Mouse (Mus musculus) R1 (cell line): Measurements from ENCODE around the gene Klhl24.
"Not testable (repeated sequence)": the region's sequence is repeated elsewhere in the genome, so short reads cannot be mapped to it uniquely, and the experiment has no call there.

Source experiments
- DNase-seq: peaks from one replicate; pipeline ENCODE4 v3.0.0-alpha.2; 2018; ENCODE audit warnings: low read depth, low spot score

The Klhl24 gene

DNA sequence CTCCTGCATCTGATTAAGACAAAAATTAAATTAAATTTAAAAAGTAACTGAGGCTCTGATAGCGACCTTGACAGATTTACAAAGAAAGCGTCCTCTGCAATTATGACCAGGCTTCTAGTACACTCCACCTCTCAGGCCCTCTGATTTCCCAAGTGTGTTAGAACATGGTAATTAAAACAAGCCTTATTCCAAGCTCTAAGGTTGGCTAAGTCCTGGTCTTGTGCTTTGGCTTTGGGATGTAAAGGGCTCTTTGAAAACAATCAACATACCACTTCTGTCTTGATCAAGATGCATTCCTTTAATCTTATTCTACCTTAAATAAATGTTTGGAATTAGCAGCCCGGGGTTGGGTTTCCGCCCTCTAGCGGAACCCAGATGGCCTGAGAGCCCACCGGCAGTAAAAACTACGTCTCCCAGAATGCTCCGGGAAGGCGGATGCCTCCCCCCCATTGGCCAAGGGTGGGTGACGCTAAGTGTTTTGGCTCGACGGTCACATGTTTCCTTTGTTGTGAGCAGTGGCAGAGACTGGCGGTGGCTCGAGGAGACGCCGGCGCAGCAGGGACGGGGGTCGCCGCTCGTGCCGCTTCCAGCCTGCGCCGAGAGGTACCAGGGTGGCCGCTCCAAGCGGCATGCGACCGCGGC lies at the start of gene Klhl24:
Klhl24 (plus strand) TSS at position 474 of the 642 bp plus-strand sequence.
- peak; percentile 98 for DNase-seq

DNA sequence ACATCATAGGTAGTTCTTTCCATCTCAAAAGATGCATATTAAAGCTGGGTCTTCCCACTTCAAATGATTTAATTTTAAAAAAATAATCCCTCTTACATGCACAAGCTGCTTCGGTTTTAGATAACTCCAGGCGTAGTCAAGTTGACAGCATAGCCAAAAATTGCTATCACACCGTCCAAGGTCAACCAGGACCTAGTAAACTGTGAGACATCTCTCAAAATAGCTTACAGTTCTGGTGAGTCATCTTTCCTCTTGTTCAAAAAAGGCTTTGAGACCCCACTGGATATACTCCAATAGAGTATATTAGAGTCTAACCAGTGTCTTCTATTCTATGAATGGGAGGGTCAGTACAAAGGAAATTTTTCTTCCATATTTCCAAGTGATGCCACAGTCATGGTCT lies 44.7 kb upstream of the Klhl24 start:
- no peak for DNase-seq

DNA sequence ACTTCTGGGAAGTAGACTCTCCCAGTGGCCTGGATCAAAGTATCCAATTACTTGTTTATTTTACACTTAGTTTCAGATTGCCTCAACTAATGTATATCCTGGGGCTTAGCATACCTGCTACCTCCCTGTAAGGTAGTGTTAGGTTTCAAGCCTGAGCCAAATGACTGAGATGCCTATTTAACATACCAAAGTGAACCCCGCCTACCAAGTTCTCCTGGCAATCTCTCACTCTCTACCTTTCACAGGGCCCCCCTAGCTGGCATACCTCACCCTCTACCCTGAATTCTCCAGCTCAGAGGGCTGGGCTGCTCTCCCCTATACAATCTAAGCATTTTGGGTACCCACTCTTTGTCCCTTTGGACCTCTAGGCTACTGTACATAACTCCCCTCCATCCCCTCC lies 24.6 kb upstream of the Klhl24 start:
- DNase-seq, result peak; percentile 36

DNA sequence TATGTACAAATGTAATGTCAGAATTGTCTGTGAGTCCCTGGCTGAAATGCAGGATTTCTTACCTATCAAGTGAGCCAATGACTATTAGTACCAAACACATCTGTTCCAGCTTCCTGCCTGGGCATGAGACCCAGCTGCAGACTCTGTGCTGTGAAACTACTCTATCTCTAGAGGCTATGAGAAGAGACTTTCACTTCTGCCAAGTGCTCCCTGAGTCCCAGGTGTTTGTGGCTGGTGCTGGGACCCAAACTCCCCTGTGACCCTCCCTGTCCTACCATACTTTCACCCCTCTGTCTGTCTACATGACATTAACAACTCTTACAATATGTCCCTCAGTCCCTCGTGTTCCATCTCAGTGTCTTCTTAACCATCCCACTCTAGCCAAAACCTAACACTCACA lies 20.7 kb upstream of the Klhl24 start:
- DNase-seq, result no peak

DNA sequence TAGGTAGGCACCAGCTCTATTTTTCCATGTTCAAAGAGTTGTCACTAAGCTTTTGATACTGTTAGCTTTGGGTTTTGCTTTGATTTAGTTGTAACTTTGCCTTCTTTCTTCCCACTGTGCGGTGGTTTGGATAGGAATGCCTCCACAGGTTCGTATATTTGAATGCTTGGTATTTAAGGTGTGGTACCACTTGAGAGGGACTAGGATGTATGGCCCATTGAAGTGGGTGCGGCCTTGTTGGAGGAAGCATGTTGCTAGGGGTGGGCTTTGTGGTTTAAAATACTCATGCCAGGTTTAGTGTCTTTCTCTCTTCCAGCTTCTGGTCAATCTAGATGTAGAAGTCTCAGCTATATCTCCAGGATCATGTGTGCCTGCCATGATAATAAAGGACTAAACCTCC lies 17.1 kb upstream of the Klhl24 start:
- DNase-seq, result peak; percentile 84

DNA sequence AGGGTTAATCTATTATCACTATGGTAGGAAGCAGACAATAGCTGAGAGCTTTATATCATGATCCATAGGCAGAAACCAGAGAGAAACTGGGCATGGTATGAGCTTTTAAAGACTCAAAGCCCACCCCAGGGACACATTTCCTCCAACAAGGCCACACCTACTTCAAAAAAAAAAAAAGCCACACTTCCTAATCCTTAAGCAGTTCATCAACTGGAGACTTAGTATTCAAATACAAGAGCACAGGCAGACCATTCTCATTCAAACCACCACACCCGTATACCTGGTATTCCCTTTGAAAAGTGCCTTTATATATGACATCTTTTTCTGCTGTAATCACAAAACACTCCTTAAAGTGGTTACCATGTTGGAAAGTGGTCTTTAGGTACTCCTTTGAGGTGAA lies 12.7 kb upstream of the Klhl24 start:
- peak; percentile 40 for DNase-seq

DNA sequence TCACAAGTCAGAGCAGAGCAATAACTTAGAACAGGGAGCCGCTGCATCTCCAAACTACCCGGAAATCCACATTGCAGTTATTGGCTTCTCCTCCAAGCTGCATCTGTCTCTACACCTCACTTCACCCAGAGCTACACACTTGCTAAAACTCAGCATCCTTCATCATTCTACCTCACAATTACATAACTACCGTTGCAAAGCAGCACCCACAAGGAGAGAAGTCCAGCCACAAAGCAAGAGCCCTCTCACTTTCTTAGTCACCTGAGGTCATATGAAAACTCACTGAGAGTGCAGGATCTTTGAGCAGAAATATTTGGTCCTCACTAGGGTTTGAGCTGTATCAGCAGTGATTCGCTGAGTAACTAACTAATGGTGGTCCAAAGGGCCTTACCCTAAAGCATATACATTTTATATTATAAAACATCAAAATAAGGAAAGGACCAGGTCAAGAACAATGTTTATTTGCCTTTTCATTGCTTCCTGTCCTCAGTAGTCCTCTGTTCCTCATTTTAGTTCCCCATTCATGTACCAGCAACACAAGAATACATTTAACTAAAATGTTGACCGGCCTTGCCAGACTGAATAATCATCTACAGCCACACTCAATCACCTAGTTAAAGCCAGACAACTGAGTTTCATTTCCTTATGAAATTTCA lies 12.0 kb upstream of the Klhl24 start:
- DNase-seq, result no peak

DNA sequence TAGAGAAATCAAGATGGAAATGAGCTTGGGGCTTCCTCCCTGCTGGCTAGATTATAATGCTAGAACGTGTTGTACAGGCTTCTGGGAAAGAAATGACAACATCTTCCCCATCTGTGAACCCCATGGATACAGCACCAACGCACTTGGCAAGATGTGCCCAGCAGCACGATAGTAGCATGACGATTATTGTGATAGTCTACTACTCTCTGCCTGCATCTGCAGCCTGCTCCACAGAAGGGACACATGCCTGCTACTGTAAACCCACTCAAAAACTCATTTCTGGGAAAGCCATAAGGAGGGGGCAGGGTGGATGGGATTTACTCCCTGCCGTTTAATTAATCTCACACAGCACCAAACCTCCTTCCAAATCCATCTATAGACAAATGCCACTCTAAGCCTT lies 10.4 kb upstream of the Klhl24 start:
- DNase-seq, result no peak

DNA sequence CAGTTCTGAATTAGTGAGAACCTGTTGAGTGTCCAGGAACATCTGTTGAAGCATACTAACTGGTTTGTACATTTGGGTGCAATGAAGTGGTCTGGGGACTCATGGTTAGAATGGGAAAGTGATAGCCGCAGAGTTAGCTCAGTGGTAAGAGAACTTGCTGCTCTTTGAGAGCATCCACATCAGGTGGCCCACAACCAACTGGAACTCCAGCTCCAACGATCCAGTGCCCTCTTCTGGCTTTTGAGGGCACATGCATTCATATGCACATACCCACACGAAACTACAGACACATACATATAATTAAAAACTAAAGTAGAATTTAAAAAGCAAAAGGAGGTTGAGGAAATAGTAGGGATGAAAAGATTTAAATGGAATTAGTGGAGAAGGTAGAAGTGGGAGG lies 7.7 kb upstream of the Klhl24 start:
- no peak for DNase-seq

DNA sequence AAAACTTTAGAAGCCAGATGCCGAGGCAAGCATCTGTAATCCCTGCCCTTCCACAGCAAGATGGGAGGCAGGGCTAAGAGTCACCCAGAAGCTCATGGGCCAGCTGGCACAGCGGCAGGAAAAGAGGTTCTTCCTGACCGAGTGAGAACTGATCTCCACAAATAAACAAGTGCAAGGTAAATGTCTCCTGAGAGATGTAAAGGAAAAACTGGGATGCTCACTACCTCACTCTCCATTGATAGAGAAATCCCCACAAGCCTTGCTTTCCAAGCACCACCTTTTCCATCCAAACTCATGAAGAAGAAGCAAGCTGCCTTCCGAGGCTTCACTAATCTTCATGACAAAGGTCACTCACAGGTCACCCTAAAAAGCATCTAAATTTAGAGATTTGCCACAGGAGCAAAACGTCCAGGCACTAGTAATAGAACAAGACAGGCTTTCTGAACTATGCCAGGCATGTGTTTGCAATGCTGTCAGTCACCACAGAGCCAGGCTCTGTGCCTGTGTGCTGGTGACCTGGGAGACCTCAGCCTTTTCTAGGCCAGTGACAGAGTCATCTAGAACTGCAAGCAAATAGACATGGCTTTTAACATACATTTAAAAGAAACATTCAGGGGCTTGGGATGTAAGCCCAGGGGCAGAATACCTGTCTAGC lies 6.3 kb upstream of the Klhl24 start:
- DNase-seq, result no peak

DNA sequence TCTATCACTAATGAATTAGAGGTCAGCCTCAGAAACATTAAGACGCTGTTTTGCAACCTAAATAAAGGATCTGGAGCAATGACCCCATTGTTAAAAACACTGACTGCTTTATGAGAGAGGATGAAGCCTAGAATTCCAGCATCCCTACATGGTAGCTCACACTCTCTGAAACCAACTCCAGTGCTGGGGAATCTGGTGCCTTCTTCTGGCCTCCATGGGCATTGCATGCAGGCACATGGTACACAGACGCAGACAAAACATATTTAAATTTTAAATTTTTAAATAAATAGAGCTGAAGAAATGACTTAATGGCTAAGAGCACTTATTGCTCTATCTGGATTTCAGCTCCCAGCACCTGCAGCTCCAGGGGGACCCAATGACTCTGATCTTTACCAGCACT lies 1.4 kb upstream of the Klhl24 start:
- DNase-seq, result peak; percentile 62

DNA sequence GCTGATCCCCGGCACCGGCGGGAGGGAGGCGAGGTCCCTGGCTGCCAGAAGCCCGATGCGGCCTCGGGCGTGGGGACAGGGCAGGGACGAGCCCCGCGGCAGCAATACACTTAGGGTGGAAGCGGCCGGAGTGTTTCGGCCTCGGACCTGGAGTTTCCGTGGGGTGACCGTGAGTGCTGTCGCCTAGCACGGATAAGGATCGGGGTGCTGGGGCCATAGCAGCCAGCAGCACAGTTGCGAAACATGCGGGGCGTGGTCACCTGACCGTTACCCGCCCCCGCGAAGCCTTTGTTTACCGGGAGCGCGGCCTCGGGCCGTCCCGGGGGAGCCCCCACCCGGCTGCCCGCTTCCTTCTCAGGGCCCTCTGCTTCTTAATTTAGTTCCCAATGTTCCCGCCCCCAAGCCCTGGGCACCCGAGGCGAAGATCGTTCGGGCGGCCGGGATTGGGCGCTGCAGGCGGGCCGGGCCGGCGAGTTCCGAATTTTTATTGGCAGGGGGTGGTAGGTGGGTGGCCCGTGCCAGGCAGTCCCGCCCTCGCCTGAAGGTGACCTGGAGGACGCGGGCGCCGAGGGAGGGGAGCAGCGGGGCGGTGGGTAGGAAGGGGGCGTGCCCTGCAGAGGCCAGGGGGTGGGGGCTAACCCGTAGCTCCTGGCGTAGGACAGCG lies 501 bp downstream of the Klhl24 start:
- DNase-seq, result peak; percentile 96

DNA sequence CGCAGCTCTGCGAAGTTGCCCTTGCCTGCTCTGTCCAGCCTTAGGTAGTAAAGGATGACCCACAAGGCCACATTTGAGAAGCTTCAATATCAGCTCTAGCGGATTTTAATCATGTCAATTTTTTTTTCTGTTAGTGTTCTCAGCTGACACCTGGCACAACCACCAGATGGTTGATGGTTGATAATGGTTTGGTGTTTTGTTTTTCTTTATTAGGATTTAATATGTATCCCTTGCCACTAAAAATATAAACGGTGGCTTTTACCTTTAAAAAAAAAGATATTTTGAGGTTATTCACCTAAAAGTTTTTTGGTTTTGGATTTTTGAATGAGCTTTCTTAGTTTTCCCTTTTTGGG lies 1.0 kb downstream of the Klhl24 start:
- DNase-seq, result no peak

DNA sequence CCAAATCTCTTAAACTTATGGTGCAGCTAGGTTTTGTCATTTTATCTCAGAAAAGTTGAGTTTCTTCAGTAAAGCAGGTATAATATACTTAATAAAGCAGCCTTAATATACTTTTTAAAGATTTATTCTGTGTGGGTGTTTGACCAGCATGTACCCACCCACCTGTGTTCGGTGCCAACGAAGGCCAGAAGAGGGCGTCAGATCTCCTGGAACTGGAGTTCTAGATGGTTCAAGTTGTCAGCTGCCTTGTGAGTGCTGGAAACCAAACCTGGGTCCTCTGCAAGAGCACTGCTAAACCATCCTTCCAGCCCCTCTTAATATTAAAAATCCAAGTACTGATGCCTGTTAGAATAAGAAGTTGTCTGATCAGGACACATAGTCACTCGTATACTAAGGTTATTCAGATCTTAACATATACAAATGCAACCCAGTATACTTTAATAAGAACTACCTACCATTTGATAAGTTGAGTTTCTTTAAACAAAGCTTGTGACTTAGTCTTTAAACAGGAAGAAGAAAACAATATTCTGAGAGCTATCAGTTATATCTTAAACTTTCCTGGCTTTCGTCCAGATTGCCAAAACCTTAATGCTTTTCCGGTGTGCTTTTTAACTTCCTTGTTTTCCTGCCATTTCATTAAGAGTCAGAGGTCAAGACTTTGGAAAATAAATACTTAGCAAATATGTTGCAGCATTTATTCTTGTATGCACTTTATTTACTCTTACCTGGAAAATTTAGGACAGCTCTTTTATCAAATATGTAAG lies 1.7 kb downstream of the Klhl24 start:
- peak; percentile 63 for DNase-seq

DNA sequence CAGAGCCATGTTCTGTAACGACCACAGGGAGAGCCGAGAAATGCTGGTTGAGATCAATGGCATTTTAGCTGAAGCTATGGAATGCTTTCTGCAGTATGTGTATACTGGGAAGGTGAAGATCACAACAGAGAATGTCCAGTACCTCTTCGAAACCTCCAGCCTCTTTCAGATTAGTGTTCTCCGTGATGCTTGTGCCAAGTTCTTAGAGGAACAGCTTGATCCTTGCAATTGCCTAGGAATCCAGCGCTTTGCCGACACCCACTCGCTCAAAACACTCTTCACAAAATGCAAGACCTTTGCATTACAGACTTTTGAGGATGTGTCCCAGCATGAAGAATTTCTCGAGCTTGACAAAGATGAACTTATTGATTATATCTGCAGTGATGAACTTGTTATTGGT lies 9.7 kb downstream of the Klhl24 start:
- no peak for DNase-seq

DNA sequence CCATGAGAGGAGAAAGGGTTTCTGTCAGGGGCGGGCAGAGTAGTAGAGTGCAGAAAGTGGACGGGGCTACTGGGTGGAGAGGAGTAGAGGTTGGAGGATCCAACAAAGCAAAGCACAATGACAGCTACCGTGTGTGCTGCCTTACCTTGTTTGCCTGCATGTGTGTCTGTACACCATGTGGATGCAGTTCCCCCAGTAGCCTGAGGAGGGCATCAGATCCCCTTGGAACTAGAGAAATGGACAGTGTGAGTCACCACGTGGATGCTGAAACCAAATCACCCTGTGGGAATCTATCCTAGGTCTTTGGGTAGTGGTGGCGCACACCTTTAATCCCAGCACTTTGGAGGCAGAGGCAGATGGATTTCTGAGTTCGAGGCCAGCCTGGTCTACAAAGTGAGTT lies 11.6 kb downstream of the Klhl24 start:
- DNase-seq, result peak; percentile 89

DNA sequence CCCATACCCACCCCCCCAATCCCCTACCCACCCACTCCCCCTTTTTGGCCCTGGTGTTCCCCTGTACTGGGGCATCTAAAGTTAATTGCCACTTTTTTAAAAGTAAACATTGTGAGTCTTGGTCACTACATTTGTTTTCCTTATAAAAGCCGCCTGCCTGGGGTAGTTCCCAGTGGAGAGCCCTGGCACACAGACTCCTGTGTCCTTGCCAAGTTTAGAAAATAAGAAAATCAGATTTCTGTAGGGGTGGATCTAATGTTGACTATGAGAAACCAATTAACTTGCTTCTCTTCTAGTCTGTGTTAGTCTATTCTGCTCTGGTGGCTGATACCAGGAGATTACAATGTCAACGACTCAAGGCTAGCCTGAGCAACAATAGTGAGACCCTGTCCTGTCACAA lies 15.3 kb downstream of the Klhl24 start:
- no peak for DNase-seq

DNA sequence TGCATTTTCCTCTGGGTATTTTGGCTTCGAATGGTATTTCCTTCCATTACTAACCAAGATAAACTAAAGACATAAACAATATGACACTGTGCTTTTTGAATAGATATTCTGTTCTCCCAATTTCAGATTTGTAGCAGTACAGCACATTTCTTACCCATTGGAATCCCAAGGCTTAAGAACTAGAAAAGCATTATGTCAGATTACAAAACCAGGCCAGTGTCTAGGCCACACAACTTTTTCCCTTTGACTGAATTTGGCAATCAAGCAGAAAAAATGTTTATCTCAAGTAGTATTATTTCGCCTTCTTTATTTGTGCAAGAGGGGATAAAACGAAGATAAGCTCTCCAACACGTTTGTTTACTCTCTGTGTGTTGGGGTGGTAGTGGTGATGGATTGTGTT lies 18.7 kb downstream of the Klhl24 start:
- no peak for DNase-seq

DNA sequence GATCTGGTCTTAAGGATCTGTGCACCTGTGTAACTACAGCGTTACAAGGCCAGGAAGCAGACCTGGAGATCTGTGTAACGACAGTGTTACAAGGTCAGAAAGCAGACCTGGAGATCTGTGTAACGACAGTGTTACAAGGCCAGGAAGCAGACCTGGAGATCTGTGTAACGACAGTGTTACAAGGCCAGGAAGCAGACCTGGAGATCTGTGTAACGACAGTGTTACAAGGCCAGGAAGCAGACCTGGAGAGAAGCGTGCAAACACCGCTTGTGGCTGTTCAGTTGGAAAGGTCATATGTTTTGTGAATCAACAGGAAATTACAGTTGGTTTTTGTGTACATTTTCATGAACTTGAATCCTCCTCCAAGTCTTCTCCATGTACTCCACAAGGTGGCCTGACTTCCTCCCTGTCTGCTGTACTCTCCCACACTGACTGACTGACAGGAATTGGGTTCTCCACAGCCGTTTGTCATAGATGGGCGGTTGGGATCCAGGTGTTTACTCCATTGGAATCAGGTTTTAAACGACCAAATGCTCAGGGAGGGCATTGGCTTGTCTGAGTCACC lies 29.1 kb downstream of the Klhl24 start:
- DNase-seq, result not testable (repeated sequence)

DNA sequence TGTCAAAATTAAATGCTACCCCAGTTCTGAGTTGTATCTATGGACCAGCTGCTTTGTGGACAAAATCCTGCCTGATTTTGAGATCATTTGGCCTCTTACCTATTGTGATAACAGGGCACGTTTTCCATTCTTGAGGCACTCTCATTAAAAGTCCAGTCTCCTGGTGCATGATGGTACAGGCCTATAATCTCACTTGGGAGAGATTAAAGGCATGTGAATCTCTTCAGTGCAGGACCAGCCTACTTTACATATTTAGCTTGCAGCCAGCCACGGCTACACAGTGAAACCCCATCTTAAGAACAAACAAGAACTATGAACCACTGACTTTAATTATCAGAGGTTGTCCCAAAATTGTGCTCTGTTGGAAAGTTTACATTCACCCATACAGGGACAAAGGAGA lies 33.1 kb downstream of the Klhl24 start:
- no peak for DNase-seq

DNA sequence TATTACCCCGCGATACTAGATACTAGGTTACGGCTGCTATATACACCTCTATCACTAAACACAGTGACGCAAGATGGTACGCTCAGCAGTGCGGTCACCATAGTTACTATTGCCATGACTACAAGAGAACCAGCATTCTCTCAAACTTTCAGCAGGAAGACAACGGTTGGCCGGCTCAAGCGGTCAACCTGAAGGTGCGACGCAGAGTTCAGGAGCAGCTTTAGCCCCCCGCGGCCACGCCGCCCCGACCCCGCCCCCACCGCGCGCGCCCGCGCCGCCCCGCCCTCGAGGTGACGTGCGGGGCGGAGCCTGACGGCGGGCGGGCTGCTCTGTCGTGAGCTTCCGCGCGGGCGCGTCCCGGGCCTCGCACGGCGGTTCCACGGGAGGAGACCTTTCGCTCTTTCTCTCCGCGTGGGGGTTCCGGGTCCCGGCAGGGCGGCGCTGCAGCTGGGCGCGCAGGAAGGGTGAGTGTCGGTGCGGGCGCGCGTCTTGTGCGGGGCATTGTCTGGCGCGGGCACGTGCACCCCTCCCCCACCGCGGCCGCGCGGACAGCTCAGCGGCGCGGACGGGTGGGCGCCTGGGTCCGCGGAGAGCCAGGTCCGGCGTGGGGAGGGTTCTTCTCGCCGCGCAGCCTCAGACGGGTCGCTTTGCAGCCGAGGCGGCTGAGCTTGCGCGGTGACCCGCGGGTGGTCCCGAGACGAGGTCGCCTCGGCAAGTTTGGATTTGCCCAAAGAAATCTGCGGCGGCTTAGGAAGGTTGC lies 43.6 kb downstream of the Klhl24 start, which contains the start of gene Yeats2:
Yeats2 (plus strand) TSS at position 292 of the 760 bp plus-strand sequence.
- peak; percentile 94 for DNase-seq
